Mouse (Mus musculus) granulocyte monocyte progenitor cell, adult 5-6 weeks (primary cell): ENCODE results near the gene Zzef1. TPM values are rescaled to one million over a fixed set of nuclear protein-coding genes. Genes with fewer than 3 reads are reported as not detected.

ENCODE experiments used
- ATAC-seq: replicated peaks from 2 replicates; pipeline ENCODE4 v1.8.0; 2016; ENCODE audit warnings: mild to moderate bottlenecking, moderate TSS enrichment, inconsistent platforms; ENCODE audit not compliant: poor library complexity, severe bottlenecking
- total RNA-seq, 2 experiments: library from RNA; stranded (forward) in 1 of 2; stranded (reverse) in 1 of 2; fragments of 200-712, 200-1000 nt in 1 of 2; fragments of >200 nt in 1 of 2; fragmentation: Nextera tagmentation in 1 of 2; gene quantifications; 2 replicates each; pipeline ENCODE4 v1.2.3; 2014 to 2017

Gene Zzef1
- total RNA-seq, 2 experiments from 2014 or later, result 21.6 to 31.8 TPM

GRCm38 (mm10) chr11:72804586-72804985 lies 8.6 kb downstream of the Zzef1 start:
- ATAC-seq, result no peak

GRCm38 (mm10) chr11:72805232-72805631 lies 9.2 kb downstream of the Zzef1 start:
- no peak for ATAC-seq

- no peak for ATAC-seq
Observed at GRCm38 (mm10) chr11:72806556-72806955, 10.5 kb downstream of the Zzef1 start.

- no peak for ATAC-seq
Observed at GRCm38 (mm10) chr11:72807992-72808391, 12.0 kb downstream of the Zzef1 start.

- no peak for ATAC-seq
Observed at GRCm38 (mm10) chr11:72813687-72814086, 17.7 kb downstream of the Zzef1 start.

- ATAC-seq, result no peak
Observed at GRCm38 (mm10) chr11:72814188-72814587, 18.2 kb downstream of the Zzef1 start.

GRCm38 (mm10) chr11:72816859-72817258 lies 20.8 kb downstream of the Zzef1 start:
- no peak for ATAC-seq

GRCm38 (mm10) chr11:72818067-72818466 lies 22.0 kb downstream of the Zzef1 start:
- no peak for ATAC-seq

GRCm38 (mm10) chr11:72821041-72821440 lies 25.0 kb downstream of the Zzef1 start:
- ATAC-seq, result no peak

GRCm38 (mm10) chr11:72829869-72830268 lies 33.8 kb downstream of the Zzef1 start:
- no peak for ATAC-seq

- ATAC-seq, result no peak
Observed at GRCm38 (mm10) chr11:72842731-72843130, 46.7 kb downstream of the Zzef1 start.

GRCm38 (mm10) chr11:72843576-72843975 lies 47.5 kb downstream of the Zzef1 start:
- ATAC-seq, result no peak

- ATAC-seq, result no peak
Observed at GRCm38 (mm10) chr11:72845526-72845925, 49.5 kb downstream of the Zzef1 start.

GRCm38 (mm10) chr11:72846685-72847084 lies 50.7 kb downstream of the Zzef1 start:
- no peak for ATAC-seq

GRCm38 (mm10) chr11:72847831-72848628 lies 52.0 kb downstream of the Zzef1 start:
- no peak for ATAC-seq

- no peak for ATAC-seq
Observed at GRCm38 (mm10) chr11:72850419-72851131, 54.5 kb downstream of the Zzef1 start.

GRCm38 (mm10) chr11:72851214-72851613 lies 55.2 kb downstream of the Zzef1 start:
- no peak for ATAC-seq

GRCm38 (mm10) chr11:72852122-72852521 lies 56.1 kb downstream of the Zzef1 start:
- ATAC-seq, result no peak

- ATAC-seq, result no peak
Observed at GRCm38 (mm10) chr11:72853086-72853485, 57.1 kb downstream of the Zzef1 start.

- ATAC-seq, result no peak
Observed at GRCm38 (mm10) chr11:72854251-72854650, 58.2 kb downstream of the Zzef1 start.

GRCm38 (mm10) chr11:72856764-72857163 lies 60.7 kb downstream of the Zzef1 start:
- ATAC-seq, result no peak

GRCm38 (mm10) chr11:72861236-72861635 lies 65.2 kb downstream of the Zzef1 start:
- ATAC-seq, result no peak
